Mouse (Mus musculus) bone marrow, adult 2 months (tissue): ENCODE data around the gene Mecom. TPM values are rescaled to one million over a fixed set of nuclear protein-coding genes. Genes with fewer than 3 reads are reported as not detected.

Experiments
- H3K27ac ChIP-seq: fragments of 200-500 bp; 2 replicates; pipeline ENCODE4 v1.5.1; 2012; ENCODE audit warnings: low read depth, mild to moderate bottlenecking, control low read depth, inconsistent platforms, low read length; ENCODE audit not compliant: control insufficient read depth, poor library complexity, insufficient read depth
- H3K4me1 ChIP-seq: fragments of 200-500 bp; 2 replicates; pipeline ENCODE4 v1.6.1; 2011; ENCODE audit warnings: low read length; ENCODE audit not compliant: control insufficient read depth, insufficient read depth
- H3K4me3 ChIP-seq: fragments of 200-500 bp; replicated peaks from 2 replicates; pipeline ENCODE3; 2011; ENCODE audit warnings: mild to moderate bottlenecking, low read depth, low read length, control low read depth; ENCODE audit not compliant: control insufficient read depth
- CTCF ChIP-seq: fragments of 200-500 bp; IDR thresholded peaks from 2 replicates; pipeline ENCODE4 v1.5.1; 2011; ENCODE audit warnings: low read length, control low read depth; ENCODE audit not compliant: control insufficient read depth, insufficient read depth
- POLR2A ChIP-seq: fragments of 200-500 bp; IDR thresholded peaks from 2 replicates; pipeline ENCODE4 v1.6.1; 2011; ENCODE audit warnings: low read depth, mild to moderate bottlenecking, control low read depth, low read length, borderline replicate concordance; ENCODE audit not compliant: control insufficient read depth
- WGBS: fragments of 180-500 bp; shearing (Covaris S2); methylation state at CpG from one replicate; pipeline ENCODE4 v1.1.7; 2018; 5-methylcytosine and 5-hydroxymethylcytosine counted together
- polyA plus RNA-seq: library from polyadenylated mRNA; stranded (reverse); fragments of >200 nt; gene quantifications from 2 replicates; pipeline ENCODE4 v1.2.4, GENCODE M21; 2011; ENCODE audit warnings: low replicate concordance; ENCODE audit not compliant: missing spikeins, insufficient read depth, insufficient read length

Mecom gene
- polyA plus RNA-seq, 1 experiment, result 0.70 TPM

- 76% methylated on average over 3 of the region's 3 CpGs for WGBS
These were observed 414.8 kb downstream of the Mecom start for GRCm38 (mm10) chr3:30132981-30133380.

DNA sequence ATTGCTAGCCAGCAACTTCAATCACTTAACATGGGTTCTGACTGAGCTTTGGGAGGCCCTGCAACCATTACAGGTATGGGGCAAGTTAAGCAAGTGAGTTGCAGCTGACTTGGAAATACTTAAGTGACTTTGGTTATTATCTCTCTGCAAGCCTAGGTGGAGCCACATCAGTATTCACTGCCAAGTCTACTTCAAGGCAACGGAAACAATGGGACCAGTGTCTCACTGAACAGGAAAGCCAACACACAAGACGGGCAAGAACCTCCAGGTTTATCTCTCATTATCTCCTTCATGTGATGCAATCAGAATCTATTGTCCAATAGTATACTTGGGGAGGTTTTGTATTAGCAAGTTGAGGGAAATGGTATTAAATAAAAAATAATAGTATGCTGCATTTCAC, 415.4 kb downstream of the Mecom start:
- no peak overlapping the region for H3K4me3 ChIP-seq
- TF ChIP-seq POLR2A, result no peak
- TF ChIP-seq CTCF, result no peak
- H3K4me1 ChIP-seq, result no peaks in the 10 kb centered on the region
- 68% methylated on average over 2 of the region's 2 CpGs for WGBS
- no peak overlapping the region for H3K27ac ChIP-seq

More at GRCm38 (mm10) chr3:30132981-30133380, 414.8 kb downstream of the Mecom start:
- Histone ChIP-seq H3K27ac (no peak overlapping the region), H3K4me1 (no peaks in the 10 kb centered on the region), H3K4me3 (no peak overlapping the region)
- TF ChIP-seq CTCF (no peak), POLR2A (no peak)

- 74% methylated on average over 4 of the region's 4 CpGs for WGBS
- Histone ChIP-seq H3K4me1 (no peaks in the 10 kb centered on the region), H3K27ac (no peak overlapping the region), H3K4me3 (no peak overlapping the region)
- TF ChIP-seq POLR2A (no peak), CTCF (no peak)
These were observed 417.3 kb downstream of the Mecom start for GRCm38 (mm10) chr3:30130495-30130894.

GRCm38 (mm10) chr3:30122618-30123017, 425.2 kb downstream of the Mecom start:
- WGBS, result 85% methylated on average over 3 of the region's 3 CpGs
- Histone ChIP-seq H3K4me3 (no peak overlapping the region), H3K27ac (no peak overlapping the region), H3K4me1 (no peaks in the 10 kb centered on the region)
- no peak for TF ChIP-seq CTCF
- TF ChIP-seq POLR2A, result no peak

- Histone ChIP-seq H3K4me1 (no peaks in the 10 kb centered on the region), H3K4me3 (no peak overlapping the region), H3K27ac (no peak overlapping the region)
- TF ChIP-seq CTCF, result no peak
- TF ChIP-seq POLR2A, result no peak
- 81% methylated on average over 8 of the region's 8 CpGs for WGBS
These were observed 426.9 kb downstream of the Mecom start for GRCm38 (mm10) chr3:30120790-30121512.

DNA sequence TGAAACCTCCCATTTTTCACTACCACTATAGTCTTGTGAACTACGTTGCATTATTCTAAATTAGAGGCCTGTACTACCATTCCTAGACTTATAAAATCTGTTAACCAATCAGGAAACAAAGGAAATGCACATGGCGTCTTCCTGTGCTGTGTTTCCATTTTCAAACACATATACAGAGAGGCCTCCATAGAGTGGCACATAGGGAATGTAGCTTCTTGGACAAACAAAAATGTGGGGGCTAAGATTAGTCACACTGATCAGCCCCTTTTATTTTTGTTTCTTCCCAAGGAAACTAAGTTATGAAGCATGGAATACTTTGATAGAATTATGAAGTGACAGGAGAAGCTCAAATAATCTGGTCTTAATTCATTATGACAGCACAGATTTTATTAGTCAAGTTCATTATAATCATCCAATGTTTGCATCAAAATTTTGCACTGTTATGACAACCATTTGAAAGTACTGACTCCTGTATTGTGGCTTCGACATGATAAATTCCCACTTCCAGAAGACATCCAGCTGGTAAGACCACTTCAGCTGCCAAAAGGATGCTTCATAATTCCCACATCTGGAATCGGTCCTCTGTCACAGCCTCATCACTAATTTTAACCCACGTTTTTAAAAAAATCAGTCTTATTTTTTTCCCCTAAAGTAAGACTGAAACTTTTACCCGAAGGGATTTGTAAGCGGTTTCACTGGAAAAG, 429.1 kb downstream of the Mecom start:
- Histone ChIP-seq H3K4me3 (no peak overlapping the region), H3K4me1 (no peaks in the 10 kb centered on the region), H3K27ac (no peak overlapping the region)
- WGBS, result 79% methylated on average over 7 of the region's 7 CpGs
- TF ChIP-seq CTCF (no peak), POLR2A (no peak)

- TF ChIP-seq POLR2A, result no peak
- no peak overlapping the region for H3K4me3 ChIP-seq
- H3K4me1 ChIP-seq, result no peaks in the 10 kb centered on the region
- H3K27ac ChIP-seq, result no peak overlapping the region
- 65% methylated on average over 3 of the region's 3 CpGs for WGBS
These were observed 434.5 kb downstream of the Mecom start for GRCm38 (mm10) chr3:30113249-30113770.

DNA sequence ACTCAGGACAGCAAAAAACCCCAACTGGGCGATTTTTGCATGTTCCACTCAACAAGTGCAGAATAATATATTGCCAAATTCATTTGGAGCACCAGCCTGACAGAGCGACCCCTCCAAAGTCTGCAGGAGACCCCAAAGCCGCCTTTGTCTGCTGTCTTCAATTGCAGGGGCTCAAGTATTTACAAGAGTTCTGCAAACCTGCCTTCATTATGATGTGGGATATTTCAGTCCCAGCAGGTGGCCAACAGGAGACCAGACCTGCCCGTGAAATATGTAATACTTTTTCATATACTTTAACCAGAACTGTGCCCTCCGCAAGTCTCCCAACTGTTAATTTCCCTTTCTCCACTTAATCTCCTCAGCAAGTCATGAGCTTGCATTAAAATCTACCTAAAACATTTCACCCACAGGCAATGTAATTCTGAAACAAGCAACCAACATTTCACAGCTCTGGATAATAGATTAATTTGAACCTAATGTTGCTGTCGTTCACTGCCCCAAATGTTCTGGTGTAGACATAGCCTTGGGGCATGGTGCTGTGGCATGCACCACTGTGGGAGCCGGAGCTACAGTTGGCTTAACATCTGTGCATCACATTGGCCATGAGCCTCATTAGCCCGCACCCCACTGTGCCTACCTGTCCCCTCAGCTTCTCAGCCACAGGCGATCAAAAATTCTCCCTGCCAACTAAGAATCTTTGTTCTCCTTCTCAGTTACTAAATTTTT, 439.7 kb downstream of the Mecom start:
- 72% methylated on average over 9 of the region's 9 CpGs for WGBS
- H3K4me1 ChIP-seq, result no peaks in the 10 kb centered on the region
- TF ChIP-seq POLR2A, result no peak
- no peak for TF ChIP-seq CTCF

More for the DNA sequence above, 439.7 kb downstream of the Mecom start:
- no peak overlapping the region for H3K4me3 ChIP-seq
- no peak overlapping the region for H3K27ac ChIP-seq
